Comparison of ENCODE assay signal across 8 mouse cellular contexts in genomic region chr6:3182424-3182841, GRCm38 (mm10).
DNase-seq lines count a peak whose midpoint lies in the region; ATAC-seq and TF ChIP-seq lines count a peak whose summit lies in the region.
"Not testable (repeated sequence)": the region's sequence is repeated elsewhere in the genome, so short reads cannot be mapped to it uniquely, and the experiment has no call there.

No protein-coding gene starts in this region.

- not testable (repeated sequence) for H3K27me3 ChIP-seq in E14TG2a.4 (ENCODE audit: insufficient read depth, low read length); embryonic facial prominence, embryonic 12.5 days; hindbrain, embryonic 11.5 days (ENCODE audit: control insufficient read depth, insufficient read depth, low read length); lung, embryonic 14.5 days (ENCODE audit: insufficient read depth, low read length); midbrain, postnatal 0 days (ENCODE audit: insufficient read depth, low read length); testis, adult 2 months (ENCODE audit: control insufficient read depth, insufficient read depth, low read length)

- TF ChIP-seq CTCF in E14TG2a.4 (conservative IDR thresholded peaks at IDR 0.05; ENCODE audit: low read length); gastrocnemius, adult 2 months (IDR thresholded peaks at IDR 0.05); lung, embryonic 14.5 days (IDR thresholded peaks at IDR 0.05; ENCODE audit: low read depth); midbrain, postnatal 0 days (IDR thresholded peaks at IDR 0.05); testis, adult 2 months (IDR thresholded peaks at IDR 0.05; ENCODE audit: control insufficient read depth, insufficient read depth, insufficient replicate concordance, low read depth, low read length): not testable (repeated sequence)

- H3K36me3 ChIP-seq in E14TG2a.4 (ENCODE audit: insufficient read depth, low read length); embryonic facial prominence, embryonic 12.5 days; hindbrain, embryonic 11.5 days (ENCODE audit: control insufficient read depth, insufficient read depth, low read length); lung, embryonic 14.5 days (ENCODE audit: insufficient read depth); midbrain, postnatal 0 days (ENCODE audit: insufficient read depth, low read length); testis, adult 2 months (ENCODE audit: control insufficient read depth, insufficient read depth, low read length): not testable (repeated sequence)

- peak overlapping the region; percentile 81 for H3K4me3 ChIP-seq in E14TG2a.4 (replicated peaks; ENCODE audit: low read length)
- not testable (repeated sequence) for H3K4me3 ChIP-seq in embryonic facial prominence, embryonic 12.5 days; hindbrain, embryonic 11.5 days (ENCODE audit: low read depth, low read length)
- H3K4me3 ChIP-seq in gastrocnemius, adult 2 months: peak overlapping the region; percentile 43
- 0 out of 2 replicates have a peak overlapping the region, but pooled peaks have one; percentile 1 for H3K4me3 ChIP-seq in lung, embryonic 14.5 days (ENCODE audit: low read depth, low read length)
- H3K4me3 ChIP-seq in midbrain, postnatal 0 days (ENCODE audit: low read depth, low read length): peak overlapping the region; percentile 20
- H3K4me3 ChIP-seq in testis, adult 2 months (ENCODE audit: control insufficient read depth, low read depth, low read length): peak overlapping the region; percentile 81

- not testable (repeated sequence) for DNase-seq in gastrocnemius, adult 2 months; hindbrain, embryonic 11.5 days (ENCODE audit: low spot score); lung, embryonic 14.5 days; midbrain, postnatal 0 days (ENCODE audit: low spot score)
- peak; percentile 10 for DNase-seq in kidney, postnatal 14 days

- TF ChIP-seq POLR2A in testis, adult 2 months (IDR thresholded peaks at IDR 0.05; ENCODE audit: control insufficient read depth, low read depth, low read length): not testable (repeated sequence)

- H3K9ac ChIP-seq in embryonic facial prominence, embryonic 12.5 days; hindbrain, embryonic 11.5 days (ENCODE audit: low read depth, low read length); lung, embryonic 14.5 days; midbrain, postnatal 0 days (replicated peaks; ENCODE audit: low read length, poor library complexity, severe bottlenecking): not testable (repeated sequence)

- H3K27ac ChIP-seq in embryonic facial prominence, embryonic 12.5 days; gastrocnemius, adult 2 months; hindbrain, embryonic 11.5 days (ENCODE audit: low read depth, low read length); lung, embryonic 14.5 days (ENCODE audit: low read depth); midbrain, postnatal 0 days (ENCODE audit: low read depth, low read length); testis, adult 2 months (ENCODE audit: control insufficient read depth, insufficient read depth, low read depth, low read length): not testable (repeated sequence)

- H3K9me3 ChIP-seq in E14TG2a.4 (ENCODE audit: low read length): not testable (repeated sequence)
- peaks cover 19% of the 10 kb centered on the region for H3K9me3 ChIP-seq in embryonic facial prominence, embryonic 12.5 days
- peaks cover 18% of the 10 kb centered on the region for H3K9me3 ChIP-seq in hindbrain, embryonic 11.5 days (ENCODE audit: control insufficient read depth, low read length)
- peaks cover 16% of the 10 kb centered on the region; the same call in 1 of the 2 replicates for H3K9me3 ChIP-seq in lung, embryonic 14.5 days (ENCODE audit: low read depth, low read length)
- H3K9me3 ChIP-seq in midbrain, postnatal 0 days (ENCODE audit: low read length): peaks cover 24% of the 10 kb centered on the region

- peak overlapping the region; percentile 20 for H3K4me2 ChIP-seq in embryonic facial prominence, embryonic 12.5 days (replicated peaks)
- peak overlapping the region; percentile 15 for H3K4me2 ChIP-seq in hindbrain, embryonic 11.5 days (replicated peaks; ENCODE audit: low read depth, low read length)
- H3K4me2 ChIP-seq in lung, embryonic 14.5 days: peak overlapping the region; percentile 27
- peak overlapping the region; percentile 13 for H3K4me2 ChIP-seq in midbrain, postnatal 0 days (ENCODE audit: low read depth, low read length, poor library complexity, severe bottlenecking)

- H3K4me1 ChIP-seq in E14TG2a.4 (replicated peaks; ENCODE audit: low read depth, low read length): peaks cover 16% of the 10 kb centered on the region
- not testable (repeated sequence) for H3K4me1 ChIP-seq in embryonic facial prominence, embryonic 12.5 days; hindbrain, embryonic 11.5 days (replicated peaks; ENCODE audit: control insufficient read depth, insufficient read depth, low read length); lung, embryonic 14.5 days (ENCODE audit: insufficient read depth); midbrain, postnatal 0 days (ENCODE audit: insufficient read depth, low read length)
- H3K4me1 ChIP-seq in testis, adult 2 months (ENCODE audit: control insufficient read depth, insufficient read depth, low read length): peaks cover 14% of the 10 kb centered on the region

- intact Hi-C loops in gastrocnemius, adult 2 months (cut with DNase I): not testable (repeated sequence)

- ATAC-seq in embryonic facial prominence, embryonic 12.5 days (ENCODE audit: insufficient number of reproducible peaks, insufficient read depth, low FRiP score, low TSS enrichment): peak; percentile 53; the same call in 1 of the 2 replicates
- ATAC-seq in hindbrain, embryonic 11.5 days (ENCODE audit: low FRiP score): peak; percentile 62
- peak; percentile 45; the same call in 1 of the 2 replicates for ATAC-seq in lung, embryonic 14.5 days (ENCODE audit: insufficient read depth)
- not testable (repeated sequence) for ATAC-seq in midbrain, postnatal 0 days (ENCODE audit: low FRiP score)

- 41% methylated on average over 17 of the region's 17 CpGs for WGBS in embryonic facial prominence, embryonic 12.5 days
- WGBS in hindbrain, embryonic 11.5 days: 34% methylated on average over 17 of the region's 17 CpGs
- WGBS in lung, embryonic 14.5 days: 29% methylated on average over 17 of the region's 17 CpGs
- 49% methylated on average over 17 of the region's 17 CpGs for WGBS in midbrain, postnatal 0 days
